Mouse (Mus musculus): ENCODE data around the gene Phc1. TPM values are rescaled to one million over a fixed set of nuclear protein-coding genes. Genes with fewer than 3 reads are reported as not detected.

The Phc1 gene
- polyA plus RNA-seq, 1 experiment: 198 TPM

- H3K4me3 ChIP-seq (ENCODE audit: control insufficient read depth, low read depth, low read length): peak overlapping the region; percentile 94
- no peaks in the 10 kb centered on the region for H3K27me3 ChIP-seq (ENCODE audit: control insufficient read depth, insufficient read depth, low read length)
- no peak for TF ChIP-seq POLR2A (IDR thresholded peaks at IDR 0.05; ENCODE audit: control insufficient read depth, low read depth, low read length)
- no peak for TF ChIP-seq CTCF (IDR thresholded peaks at IDR 0.05; ENCODE audit: control insufficient read depth, insufficient read depth, insufficient replicate concordance, low read depth, low read length)
- H3K36me3 ChIP-seq (ENCODE audit: control insufficient read depth, insufficient read depth, low read length): no peaks in the 10 kb centered on the region; the same call in 1 of the 2 replicates
- peak overlapping the region; percentile 84 for H3K27ac ChIP-seq (ENCODE audit: control insufficient read depth, insufficient read depth, low read depth, low read length)
- H3K4me1 ChIP-seq (ENCODE audit: control insufficient read depth, insufficient read depth, low read length): peaks cover 1% of the 10 kb centered on the region; the same call in 1 of the 2 replicates
These were observed 30.9 kb downstream of the Phc1 start for GRCm38 (mm10) chr6:122309446-122309960.

- H3K4me1 ChIP-seq (ENCODE audit: control insufficient read depth, insufficient read depth, low read length): peaks cover 3% of the 10 kb centered on the region; the same call in 1 of the 2 replicates
- TF ChIP-seq POLR2A (IDR thresholded peaks at IDR 0.05; ENCODE audit: control insufficient read depth, low read depth, low read length) (peak; percentile 56), CTCF (IDR thresholded peaks at IDR 0.05; ENCODE audit: control insufficient read depth, insufficient read depth, insufficient replicate concordance, low read depth, low read length) (peak; percentile 79; the same call in 1 of the 2 replicates)
- H3K27me3 ChIP-seq (ENCODE audit: control insufficient read depth, insufficient read depth, low read length): no peaks in the 10 kb centered on the region
- H3K27ac ChIP-seq (ENCODE audit: control insufficient read depth, insufficient read depth, low read depth, low read length): peak within 1 kb of the TSS; percentile 84
- no peaks in the 10 kb centered on the region for H3K36me3 ChIP-seq (ENCODE audit: control insufficient read depth, insufficient read depth, low read length)
- H3K4me3 ChIP-seq (ENCODE audit: control insufficient read depth, low read depth, low read length): peak within 1 kb of the TSS; percentile 94
These were observed 31.6 kb downstream of the Phc1 start, which contains the start of gene M6pr for GRCm38 (mm10) chr6:122308505-122309393. Gene M6pr (plus strand): TSS chr6:122308720.

- Histone ChIP-seq H3K27ac (ENCODE audit: control insufficient read depth, insufficient read depth, low read depth, low read length) (no peak overlapping the region), H3K4me3 (ENCODE audit: control insufficient read depth, low read depth, low read length) (peak overlapping the region; percentile 94), H3K27me3 (ENCODE audit: control insufficient read depth, insufficient read depth, low read length) (no peaks in the 10 kb centered on the region), H3K4me1 (ENCODE audit: control insufficient read depth, insufficient read depth, low read length) (peaks cover 3% of the 10 kb centered on the region; the same call in 1 of the 2 replicates), H3K36me3 (ENCODE audit: control insufficient read depth, insufficient read depth, low read length) (no peaks in the 10 kb centered on the region)
- TF ChIP-seq POLR2A (IDR thresholded peaks at IDR 0.05; ENCODE audit: control insufficient read depth, low read depth, low read length): no peak
- TF ChIP-seq CTCF (IDR thresholded peaks at IDR 0.05; ENCODE audit: control insufficient read depth, insufficient read depth, insufficient replicate concordance, low read depth, low read length): no peak
These were observed 32.2 kb downstream of the Phc1 start for GRCm38 (mm10) chr6:122308136-122308504.

- H3K4me1 ChIP-seq (ENCODE audit: control insufficient read depth, insufficient read depth, low read length): peaks cover 3% of the 10 kb centered on the region; the same call in 1 of the 2 replicates
- H3K36me3 ChIP-seq (ENCODE audit: control insufficient read depth, insufficient read depth, low read length): no peaks in the 10 kb centered on the region
- no peak for TF ChIP-seq CTCF (IDR thresholded peaks at IDR 0.05; ENCODE audit: control insufficient read depth, insufficient read depth, insufficient replicate concordance, low read depth, low read length)
- TF ChIP-seq POLR2A (IDR thresholded peaks at IDR 0.05; ENCODE audit: control insufficient read depth, low read depth, low read length): no peak
- no peak overlapping the region for H3K27ac ChIP-seq (ENCODE audit: control insufficient read depth, insufficient read depth, low read depth, low read length)
- no peak overlapping the region for H3K4me3 ChIP-seq (ENCODE audit: control insufficient read depth, low read depth, low read length)
- no peaks in the 10 kb centered on the region for H3K27me3 ChIP-seq (ENCODE audit: control insufficient read depth, insufficient read depth, low read length)
These were observed 33.7 kb downstream of the Phc1 start for GRCm38 (mm10) chr6:122306707-122307106.

GRCm38 (mm10) chr6:122304790-122305555 lies 35.4 kb downstream of the Phc1 start:
- TF ChIP-seq POLR2A (IDR thresholded peaks at IDR 0.05; ENCODE audit: control insufficient read depth, low read depth, low read length) (no peak), CTCF (IDR thresholded peaks at IDR 0.05; ENCODE audit: control insufficient read depth, insufficient read depth, insufficient replicate concordance, low read depth, low read length) (no peak)
- Histone ChIP-seq H3K36me3 (ENCODE audit: control insufficient read depth, insufficient read depth, low read length) (no peaks in the 10 kb centered on the region), H3K27me3 (ENCODE audit: control insufficient read depth, insufficient read depth, low read length) (no peaks in the 10 kb centered on the region), H3K4me1 (ENCODE audit: control insufficient read depth, insufficient read depth, low read length) (peaks cover 3% of the 10 kb centered on the region; the same call in 1 of the 2 replicates), H3K4me3 (ENCODE audit: control insufficient read depth, low read depth, low read length) (no peak overlapping the region), H3K27ac (ENCODE audit: control insufficient read depth, insufficient read depth, low read depth, low read length) (no peak overlapping the region)

- TF ChIP-seq CTCF (IDR thresholded peaks at IDR 0.05; ENCODE audit: control insufficient read depth, insufficient read depth, insufficient replicate concordance, low read depth, low read length): peak; percentile 80; the same call in 1 of the 2 replicates
- no peak for TF ChIP-seq POLR2A (IDR thresholded peaks at IDR 0.05; ENCODE audit: control insufficient read depth, low read depth, low read length)
- no peaks in the 10 kb centered on the region for H3K36me3 ChIP-seq (ENCODE audit: control insufficient read depth, insufficient read depth, low read length)
- H3K4me1 ChIP-seq (ENCODE audit: control insufficient read depth, insufficient read depth, low read length): peaks cover 3% of the 10 kb centered on the region; the same call in 1 of the 2 replicates
- H3K4me3 ChIP-seq (ENCODE audit: control insufficient read depth, low read depth, low read length): no peak overlapping the region
- no peak overlapping the region for H3K27ac ChIP-seq (ENCODE audit: control insufficient read depth, insufficient read depth, low read depth, low read length)
- H3K27me3 ChIP-seq (ENCODE audit: control insufficient read depth, insufficient read depth, low read length): no peaks in the 10 kb centered on the region
These were observed 36.0 kb downstream of the Phc1 start for GRCm38 (mm10) chr6:122304355-122304754.

Measured in testis, adult 2 months (tissue).